Mouse (Mus musculus) heart, adult 8-10 months (tissue): ENCODE measurements around the gene Sval3. TPM values are rescaled to one million over a fixed set of nuclear protein-coding genes. Genes with fewer than 3 reads are reported as not detected.

Source experiments
- DNase-seq: peaks from one replicate; pipeline ENCODE4 v3.0.0; 2022; ENCODE audit warnings: low spot score
- total RNA-seq, 4 experiments: library from RNA; stranded (reverse); gene quantifications; 2 replicates each; pipeline ENCODE4 v1.2.4; 2022

Sval3 gene
- not detected for total RNA-seq

DNA sequence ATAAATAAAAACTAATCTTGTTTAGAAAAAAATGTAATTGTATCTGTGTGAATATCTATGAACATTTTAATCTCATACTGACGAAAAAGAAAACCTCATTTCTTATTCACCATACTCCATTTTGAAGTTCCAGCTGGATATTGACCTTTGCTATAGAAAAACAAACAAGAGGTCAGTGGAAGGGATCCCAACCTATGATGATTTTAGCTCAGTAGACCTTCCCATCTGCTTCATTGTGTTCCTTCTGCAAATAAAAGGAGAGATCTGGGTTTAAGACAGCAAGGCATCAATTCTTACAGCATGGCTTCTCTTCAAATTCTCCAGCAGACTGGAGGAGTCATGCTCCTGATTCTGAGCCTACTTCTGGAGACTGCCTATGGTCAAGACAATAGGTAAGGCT lies at the start of gene Sval3:
TSS of gene Sval3 (plus strand) at position 301 of the 400 bp plus-strand sequence.
- DNase-seq: no peak

- DNase-seq: no peak
Measured at GRCm38 (mm10) chr6:41951330-41951729, 16.6 kb upstream of the Sval3 start, which contains the start of gene Sval1. Gene Sval1 (plus strand): TSS chr6:41951630.

Other genes with a start within 250 kb of the Sval3 start
- not detected for gene Olfr459, start 193.0 kb upstream of the Sval3 start, total RNA-seq
- gene Pip, start 120.6 kb upstream of the Sval3 start, total RNA-seq: not detected
- gene Sval2, start 115.2 kb upstream of the Sval3 start, total RNA-seq: not detected
- not detected for gene Sval1, start 16.5 kb upstream of the Sval3 start, total RNA-seq
- gene Sva, start 70.3 kb downstream of the Sval3 start, total RNA-seq: not detected
- gene Tas2r139, start 172.8 kb downstream of the Sval3 start, total RNA-seq: not detected
- gene Tas2r144, start 247.2 kb downstream of the Sval3 start, total RNA-seq: not detected